Mouse (Mus musculus) testis, postnatal 10 days (tissue): ENCODE measurements around the gene Flnc.
A peak's percentile ranks its signal among the peaks of the same experiment; 100 is the strongest.

ENCODE experiments used
- DNase-seq: peaks from one replicate; pipeline ENCODE4 v3.0.0; 2021; ENCODE audit warnings: low spot score

Flnc gene

DNA sequence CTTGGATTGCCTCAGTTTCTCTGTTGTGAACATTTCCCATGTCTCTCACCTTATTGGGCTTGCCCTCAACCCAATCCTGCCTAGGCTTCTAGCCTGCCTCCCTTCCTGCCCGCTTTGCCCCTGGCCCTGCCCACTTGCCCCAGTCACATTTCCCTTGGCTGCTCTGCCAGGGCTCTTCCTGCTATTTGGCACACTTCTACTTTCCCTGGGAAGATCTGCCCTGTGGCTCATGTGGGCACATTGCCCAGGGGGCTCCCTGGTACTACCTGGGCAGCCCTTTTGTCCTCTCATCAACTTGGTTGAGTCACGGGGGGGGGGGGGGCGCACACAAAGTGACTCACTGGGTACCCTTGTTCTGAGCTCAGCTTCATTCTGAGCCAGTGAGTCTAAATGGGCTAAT lies 900 bp upstream of the Flnc start:
- no peak for DNase-seq

DNA sequence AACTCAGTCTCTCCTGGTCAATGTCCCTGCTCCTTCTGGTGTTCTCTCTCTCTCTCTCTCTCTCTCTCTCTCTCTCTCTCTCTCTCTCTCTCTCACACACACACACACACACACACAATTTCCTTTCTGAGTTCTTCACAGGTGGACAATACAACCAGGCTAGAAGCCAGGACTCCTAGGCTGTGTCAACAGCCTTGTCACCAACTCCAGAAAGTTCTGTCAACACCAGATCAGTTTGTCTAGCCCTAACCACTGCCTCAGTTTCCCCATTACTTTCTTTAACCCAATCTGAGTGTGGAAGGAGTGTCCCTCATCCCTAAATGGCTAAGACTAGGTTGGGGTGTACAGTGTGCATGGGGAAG lies 399 bp upstream of the Flnc start:
- no peak for DNase-seq

DNA sequence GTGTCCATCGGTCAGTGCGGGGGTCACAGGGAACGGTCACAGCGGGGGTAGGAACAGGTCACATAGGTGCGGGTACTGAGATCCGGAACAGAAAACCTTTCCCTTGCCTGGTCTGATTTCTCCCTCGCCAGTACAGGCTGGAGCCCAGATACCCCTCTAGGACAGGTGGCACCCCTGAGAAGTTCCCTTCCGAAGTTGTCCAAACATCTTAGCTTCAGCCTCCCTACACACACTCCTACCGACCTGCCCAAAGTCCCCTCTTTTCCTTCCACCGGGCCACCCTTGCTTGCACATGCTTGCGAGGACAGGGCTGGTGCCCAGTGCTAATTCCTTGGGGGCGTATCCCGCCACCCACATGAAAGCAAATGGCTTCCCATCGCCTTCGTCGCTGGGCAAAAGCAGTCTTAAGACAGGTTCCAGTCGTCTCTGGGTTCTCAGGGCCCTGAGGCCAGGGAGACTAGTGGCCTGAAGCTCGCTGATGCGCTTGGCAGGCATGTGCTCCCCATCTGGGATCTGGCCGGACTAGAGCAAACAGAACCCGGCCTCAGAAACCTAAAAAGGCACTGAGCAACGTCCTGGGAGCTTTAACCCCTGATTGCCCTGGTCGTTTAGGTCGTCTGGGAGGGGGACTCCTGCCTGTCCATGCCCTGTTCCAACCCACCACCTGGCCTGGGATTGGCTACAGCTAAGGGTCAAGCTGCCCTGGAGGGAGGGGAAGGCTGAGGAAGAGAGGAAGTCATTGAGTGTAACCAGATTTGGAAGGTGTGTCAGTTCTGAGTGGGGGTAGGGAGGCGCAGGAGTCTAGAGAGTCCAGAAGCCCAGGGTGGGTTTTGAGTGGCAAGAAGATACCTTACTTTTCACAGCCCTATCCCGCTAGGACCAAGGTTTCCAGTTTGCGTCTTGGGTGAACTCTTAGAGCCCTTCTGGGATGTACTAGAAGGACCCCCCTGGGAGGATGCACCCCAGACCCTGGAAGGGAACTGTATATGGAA lies 1.0 kb downstream of the Flnc start:
- no peak for DNase-seq

DNA sequence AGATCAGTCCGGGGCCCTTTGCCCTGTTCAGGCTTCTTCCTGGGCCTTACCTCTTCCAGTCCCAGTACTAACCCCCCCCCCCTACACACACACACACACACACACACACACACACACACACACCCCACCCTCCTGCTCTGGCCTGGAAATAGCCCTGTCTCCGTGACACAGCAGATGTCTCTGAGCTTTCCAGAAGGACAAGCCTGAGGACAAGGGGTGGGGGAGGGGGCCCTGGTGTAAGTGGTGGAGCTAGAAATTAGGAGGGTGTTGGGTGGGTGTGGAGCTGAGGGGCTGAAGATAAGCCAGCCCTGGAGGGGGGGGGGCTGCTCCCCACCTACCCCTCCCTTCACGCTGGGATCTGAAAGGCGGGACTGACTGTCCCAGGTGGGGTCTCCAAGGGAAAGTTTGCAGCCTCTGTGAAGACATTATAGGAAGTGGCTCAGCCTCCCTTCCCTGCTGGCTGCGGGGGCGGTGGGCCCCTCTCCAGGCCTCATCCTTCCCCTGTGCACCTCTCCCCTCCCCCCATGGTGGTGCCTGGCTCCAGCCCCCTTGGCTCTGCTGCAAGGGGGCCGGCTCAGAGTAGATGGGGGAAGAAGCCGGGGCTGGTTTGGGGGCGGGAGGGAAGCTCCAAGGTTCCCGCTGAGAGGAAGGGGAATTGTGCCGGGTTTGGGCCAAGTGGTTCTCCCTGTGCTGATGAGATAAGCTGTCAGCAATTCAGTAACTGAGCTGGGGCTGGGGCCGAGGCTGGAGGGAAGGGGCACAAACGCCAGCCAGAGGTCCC lies 2.0 kb downstream of the Flnc start:
- DNase-seq = peak; percentile 80

DNA sequence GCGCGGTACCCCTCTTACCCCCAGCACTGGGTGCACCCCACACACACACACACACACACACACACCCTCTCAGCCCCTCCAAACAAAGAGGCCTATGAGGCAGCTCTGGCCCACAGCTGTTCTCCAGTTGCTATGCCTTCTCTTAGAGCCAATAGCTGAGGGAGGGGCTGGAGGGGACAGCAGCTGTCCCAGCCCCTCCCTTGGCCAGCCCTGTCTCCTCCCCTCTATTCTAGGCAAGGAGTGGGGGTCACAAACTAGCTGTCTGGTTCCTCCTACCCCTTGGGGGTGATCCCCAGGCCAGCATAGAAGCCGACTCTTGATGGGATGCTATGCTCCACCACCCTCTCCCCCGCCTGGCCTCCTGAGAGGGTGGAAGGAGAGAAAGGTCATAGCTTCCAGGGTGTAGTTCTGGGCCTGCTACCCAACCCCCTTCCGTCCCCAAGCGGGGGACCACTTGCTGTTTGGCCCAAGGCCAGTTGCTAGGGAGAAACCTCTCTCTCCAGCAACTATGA lies 2.9 kb downstream of the Flnc start:
- peak; percentile 68 for DNase-seq

DNA sequence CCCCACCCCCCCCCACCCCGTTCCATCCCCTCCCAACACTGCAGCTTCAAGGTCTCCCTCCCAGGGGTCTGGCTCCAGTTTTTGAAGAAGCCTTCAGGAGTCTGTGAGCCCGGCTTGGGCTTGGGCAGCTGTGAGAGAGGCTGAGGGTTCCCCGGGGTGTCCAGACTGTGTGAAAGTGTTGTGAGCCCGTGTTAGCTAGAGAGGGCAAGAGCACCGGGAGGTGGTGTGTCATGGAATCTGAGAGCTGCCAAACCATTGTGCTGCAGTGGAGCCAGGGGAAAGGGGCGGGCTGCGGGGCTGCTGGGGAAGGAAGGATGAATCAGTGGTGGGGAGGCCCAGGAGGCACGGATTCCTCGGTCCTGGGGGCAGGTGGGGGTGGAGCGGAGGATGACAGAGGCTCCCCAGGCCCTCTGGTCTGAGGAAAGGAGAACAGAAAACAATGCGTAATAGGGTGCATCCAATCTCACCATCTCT lies 3.4 kb downstream of the Flnc start:
- DNase-seq = no peak

DNA sequence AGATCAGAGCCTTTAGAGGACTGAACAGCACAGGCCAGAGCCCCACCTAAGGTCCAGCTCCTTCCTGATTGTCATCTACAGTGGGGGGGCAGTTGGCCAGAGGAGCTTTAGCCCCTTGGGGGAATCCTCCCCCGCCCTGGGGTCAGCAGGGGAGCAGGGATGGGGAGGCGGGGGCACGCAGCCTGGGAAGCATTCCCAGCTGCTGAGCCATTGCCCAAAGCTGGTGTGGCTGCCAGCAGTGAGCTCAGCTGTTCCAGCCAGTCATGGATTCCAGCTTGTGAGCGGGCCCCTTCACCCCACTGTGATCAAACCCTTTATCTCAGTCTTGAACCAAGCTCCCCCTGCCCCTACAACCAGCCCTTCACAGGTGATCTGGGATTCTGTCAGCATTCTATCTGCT lies 6.2 kb downstream of the Flnc start:
- no peak for DNase-seq

DNA sequence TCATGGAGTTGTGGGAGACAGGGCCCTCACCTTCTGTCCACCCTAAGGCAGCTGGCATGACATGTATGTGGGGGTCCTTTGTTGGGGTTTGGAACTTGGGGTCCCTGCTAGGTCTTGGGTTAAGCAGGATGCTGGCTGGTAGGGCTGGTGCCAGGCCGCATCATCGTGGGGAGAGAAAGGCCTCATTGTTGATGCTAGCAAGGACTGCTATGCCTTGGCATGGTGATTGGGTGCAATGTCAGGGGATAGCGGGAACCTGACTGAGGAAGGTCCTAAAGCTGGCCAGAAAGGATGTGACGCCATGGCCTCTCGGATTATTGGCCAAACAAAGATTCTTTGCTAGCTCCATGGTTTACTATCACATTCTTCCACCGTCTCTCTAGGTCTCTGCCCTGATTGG lies 6.7 kb downstream of the Flnc start:
- no peak for DNase-seq

DNA sequence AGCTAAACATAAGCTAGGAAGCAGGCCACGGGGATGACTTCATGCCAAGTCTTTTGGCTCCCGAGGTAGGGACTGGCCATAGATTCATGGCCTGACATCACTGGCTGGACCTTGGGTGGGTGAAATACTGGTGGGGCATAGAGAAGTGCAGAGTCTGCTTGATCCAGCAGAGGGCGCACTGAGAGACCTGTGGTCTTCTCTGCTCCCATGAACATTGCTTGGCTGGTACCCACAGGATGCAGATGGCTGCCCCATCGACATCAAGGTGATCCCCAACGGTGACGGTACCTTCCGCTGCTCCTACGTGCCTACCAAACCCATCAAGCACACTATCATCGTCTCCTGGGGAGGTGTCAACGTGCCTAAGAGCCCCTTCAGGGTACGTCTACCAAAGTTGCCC lies 11.7 kb downstream of the Flnc start:
- DNase-seq = peak; percentile 77

DNA sequence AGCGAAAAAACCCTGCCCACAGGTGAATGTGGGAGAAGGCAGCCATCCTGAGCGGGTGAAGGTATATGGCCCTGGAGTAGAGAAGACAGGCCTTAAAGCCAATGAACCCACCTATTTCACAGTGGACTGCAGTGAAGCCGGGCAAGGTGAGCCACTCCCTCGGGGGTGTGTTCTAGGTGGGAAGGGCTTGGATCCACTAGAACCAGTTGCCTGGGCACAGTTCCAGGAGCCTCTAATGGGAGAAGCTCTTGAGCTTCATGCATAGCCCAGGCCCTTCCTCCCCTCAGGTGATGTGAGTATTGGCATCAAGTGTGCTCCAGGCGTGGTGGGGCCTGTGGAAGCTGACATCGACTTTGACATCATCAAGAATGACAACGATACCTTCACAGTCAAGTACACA lies 12.3 kb downstream of the Flnc start:
- no peak for DNase-seq

DNA sequence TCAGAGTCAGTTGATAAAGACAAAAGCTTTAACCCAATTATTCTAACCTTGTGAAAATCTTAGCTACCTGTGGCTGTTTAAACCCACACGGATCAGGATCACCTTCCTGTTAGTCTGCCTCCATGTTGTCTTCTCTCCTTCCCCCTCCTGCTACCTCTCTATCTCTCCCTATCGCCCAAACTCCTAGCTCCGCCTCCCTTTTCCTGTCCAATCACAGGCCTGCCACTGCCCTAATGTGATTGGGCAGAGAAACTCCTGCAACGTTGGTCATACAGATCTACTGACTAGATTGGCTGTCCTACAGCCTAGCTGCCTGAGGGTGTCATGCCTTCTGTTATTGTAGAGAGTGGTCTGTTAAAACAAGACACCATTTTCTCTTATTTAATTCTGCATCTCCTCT lies 16.8 kb downstream of the Flnc start:
- no peak for DNase-seq

DNA sequence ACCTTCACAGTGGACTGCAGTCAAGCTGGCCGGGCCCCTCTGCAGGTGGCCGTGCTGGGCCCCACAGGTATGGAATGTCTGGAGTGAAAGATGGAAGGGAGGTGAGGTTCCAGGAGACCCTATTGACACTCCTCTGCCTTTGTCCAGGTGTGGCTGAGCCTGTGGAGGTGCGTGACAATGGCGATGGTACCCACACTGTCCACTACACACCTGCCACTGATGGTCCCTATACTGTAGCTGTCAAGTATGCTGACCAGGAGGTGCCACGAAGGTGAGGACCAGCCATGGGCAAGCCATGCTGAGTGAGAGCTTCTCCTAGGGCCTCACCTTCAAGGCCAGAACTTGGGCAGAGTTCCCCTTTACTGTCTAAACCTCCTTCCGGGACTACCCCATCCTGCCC lies 17.6 kb downstream of the Flnc start:
- no peak for DNase-seq

DNA sequence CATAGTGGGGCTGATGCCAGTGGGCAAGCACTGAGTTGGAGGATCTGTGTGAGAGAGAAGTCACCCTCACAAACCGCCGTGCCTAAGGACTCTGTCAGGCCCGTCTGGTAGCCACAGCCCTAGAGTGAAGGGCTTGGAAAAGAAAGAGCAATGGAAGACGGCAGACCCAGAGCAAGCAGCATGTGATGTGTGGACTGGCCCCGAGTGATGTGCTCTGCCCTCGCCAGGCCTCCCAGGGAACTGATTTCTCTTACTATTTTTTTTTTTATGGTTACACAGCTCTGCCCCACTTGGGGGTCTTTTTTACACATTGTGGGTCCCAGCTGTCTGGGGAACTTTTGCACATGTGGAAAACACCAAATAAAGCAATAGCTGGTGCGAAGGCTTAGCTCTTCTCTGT lies 28.4 kb downstream of the Flnc start:
- DNase-seq = no peak

DNA sequence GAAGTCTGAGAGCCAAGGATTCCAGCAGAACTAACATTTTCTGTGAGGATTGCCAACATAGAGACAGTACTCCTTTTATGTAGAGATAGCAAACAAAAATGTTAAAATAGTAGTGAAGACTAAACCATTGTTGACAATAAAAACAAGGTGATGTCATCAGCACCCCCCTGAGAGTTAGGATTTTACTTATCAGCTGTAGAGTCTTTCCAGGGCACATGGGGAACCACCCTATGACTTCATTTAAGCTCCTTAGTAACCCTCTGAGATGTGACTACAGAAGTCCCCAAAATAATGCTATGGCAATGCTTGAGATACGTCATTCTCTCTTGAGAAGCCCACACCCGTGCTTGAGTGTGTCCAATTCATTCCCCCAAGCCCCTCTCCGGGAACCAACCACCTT lies 30.3 kb downstream of the Flnc start:
- DNase-seq = no peak

DNA sequence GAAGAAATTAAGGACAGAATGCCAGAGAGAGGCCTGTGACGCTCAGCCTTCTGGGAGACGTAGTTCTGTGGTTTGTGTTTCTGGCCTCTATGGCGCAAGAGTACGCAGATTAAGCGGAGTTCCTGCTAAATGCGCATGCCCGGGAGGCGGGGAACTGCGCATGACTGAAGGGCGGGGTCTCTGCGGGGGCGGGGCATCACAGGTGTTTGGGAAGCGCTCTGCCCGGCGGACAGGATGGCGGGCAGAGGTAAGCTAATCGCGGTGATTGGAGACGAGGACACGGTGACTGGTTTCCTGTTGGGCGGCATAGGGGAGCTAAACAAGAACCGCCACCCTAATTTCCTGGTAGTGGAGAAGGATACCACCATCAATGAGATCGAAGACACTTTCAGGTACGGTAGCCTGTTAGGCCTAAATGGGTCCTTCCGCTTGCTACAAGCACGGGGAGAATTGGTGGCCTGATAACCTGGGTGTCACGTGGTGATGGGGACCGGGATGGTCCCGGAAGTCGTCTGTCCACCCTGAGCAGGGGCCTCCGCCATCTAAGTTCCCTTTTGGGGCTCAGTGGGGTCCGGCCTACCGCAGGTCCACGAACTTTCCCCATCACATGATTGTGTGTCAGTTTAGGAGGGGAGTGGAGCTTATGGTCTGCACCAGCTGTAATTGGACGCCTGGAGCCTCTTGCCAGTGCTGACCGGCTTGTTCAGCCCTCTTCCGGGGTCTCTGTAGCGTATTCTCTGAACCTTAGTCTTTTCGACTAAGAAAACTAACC lies 34.7 kb downstream of the Flnc start, which contains the start of gene Atp6v1f:
TSS of gene Atp6v1f (plus strand) at position 136 of the 772 bp plus-strand sequence.
- peak; percentile 97 for DNase-seq

DNA sequence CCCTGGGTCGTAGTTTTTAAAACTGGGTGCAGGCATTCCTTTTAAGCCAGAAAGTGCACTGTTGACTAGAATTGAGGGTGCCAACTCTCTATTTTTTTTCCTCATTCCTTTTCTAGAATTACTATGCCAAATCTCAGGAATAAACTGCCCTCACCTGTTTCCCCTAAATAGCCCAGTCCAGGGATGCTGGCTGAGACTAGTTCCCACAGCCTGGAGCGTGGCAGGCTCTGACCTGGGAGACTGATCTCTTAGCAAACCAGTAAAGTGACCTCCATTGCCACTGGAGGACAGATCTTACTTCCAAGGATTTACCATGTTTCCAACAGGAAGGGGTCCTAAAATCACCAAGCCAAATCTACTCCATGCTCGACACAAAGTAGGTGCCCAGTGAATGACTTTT lies 35.8 kb downstream of the Flnc start:
- DNase-seq = no peak

DNA sequence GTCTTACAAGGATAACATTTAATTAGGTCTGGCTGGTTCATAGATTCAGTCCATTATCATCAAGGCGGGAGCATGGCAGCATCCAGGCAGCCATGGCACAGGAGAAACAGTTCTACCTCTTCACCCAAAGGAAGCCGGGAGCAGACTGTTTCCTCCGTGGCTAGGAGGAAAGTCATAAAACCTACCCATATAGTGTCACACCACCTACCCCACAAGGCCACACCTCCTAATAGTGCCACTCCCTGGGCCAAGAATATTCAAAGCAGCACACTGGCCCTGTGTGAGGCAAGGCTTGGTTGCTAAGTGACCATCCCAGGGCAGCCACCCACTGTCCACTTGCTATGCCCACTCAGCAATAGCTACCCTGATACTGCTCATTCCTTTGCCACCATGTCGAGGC lies 38.1 kb downstream of the Flnc start, which contains the start of gene Atp6v1fnb:
TSS of gene Atp6v1fnb (plus strand) at position 301 of the 400 bp plus-strand sequence.
- no peak for DNase-seq

DNA sequence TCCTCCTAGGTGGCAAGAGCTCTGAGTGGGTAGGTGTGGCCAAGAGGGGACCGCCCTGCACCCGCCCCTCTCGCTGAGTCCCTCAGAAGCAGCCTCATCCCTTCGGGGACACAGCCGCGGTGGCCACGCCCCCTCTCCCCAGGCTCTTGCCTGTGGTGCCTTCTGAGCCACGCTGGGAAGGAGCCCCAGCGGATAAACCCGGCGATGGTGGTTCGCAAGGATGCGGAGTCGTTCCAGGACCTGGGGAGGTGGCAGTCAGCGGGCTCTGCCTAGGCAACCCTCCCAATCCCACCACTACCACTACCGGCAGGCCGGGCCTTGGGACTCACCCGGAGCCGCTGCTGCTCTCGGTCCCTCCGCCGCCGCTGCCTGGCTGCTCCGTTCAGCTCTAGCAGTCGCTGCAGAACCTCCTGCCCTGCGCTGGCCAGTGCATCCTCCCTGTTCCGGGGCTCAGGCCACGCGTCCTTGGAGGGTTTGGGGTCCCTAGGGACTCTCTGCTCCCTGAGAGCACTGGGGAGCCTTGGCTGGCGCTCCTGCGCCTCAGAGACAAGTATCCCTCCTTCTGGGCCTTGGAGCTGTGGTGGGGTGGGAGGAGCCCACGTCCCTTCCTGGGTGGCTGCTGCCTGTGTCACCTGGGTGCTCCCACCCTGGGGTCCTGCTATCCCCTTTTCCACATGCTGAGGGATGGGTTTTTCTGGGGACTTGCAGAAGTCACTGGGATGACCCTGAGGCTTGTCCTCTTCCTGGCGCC lies 41.1 kb downstream of the Flnc start:
- peak; percentile 87 for DNase-seq

DNA sequence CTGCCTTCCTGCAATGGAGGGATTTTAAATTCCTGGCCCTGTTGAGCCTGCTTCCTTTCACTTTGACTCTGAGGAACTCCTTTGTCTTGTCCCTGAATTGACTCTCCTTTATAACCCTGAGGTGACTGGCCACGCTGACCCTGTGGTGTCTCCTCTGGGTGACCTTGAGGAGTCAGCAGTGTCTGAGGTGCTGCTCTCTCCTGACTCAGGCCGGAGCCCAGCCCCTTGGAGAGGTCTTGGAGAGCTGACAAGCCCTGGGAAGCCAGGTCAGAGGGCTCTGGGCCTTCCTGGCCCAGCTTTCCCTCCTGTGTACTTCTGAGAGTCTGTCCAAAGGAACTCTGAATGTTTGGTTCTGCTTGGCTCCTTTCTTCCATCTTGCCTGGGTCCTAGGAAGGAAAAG lies 41.7 kb downstream of the Flnc start:
- no peak for DNase-seq

DNA sequence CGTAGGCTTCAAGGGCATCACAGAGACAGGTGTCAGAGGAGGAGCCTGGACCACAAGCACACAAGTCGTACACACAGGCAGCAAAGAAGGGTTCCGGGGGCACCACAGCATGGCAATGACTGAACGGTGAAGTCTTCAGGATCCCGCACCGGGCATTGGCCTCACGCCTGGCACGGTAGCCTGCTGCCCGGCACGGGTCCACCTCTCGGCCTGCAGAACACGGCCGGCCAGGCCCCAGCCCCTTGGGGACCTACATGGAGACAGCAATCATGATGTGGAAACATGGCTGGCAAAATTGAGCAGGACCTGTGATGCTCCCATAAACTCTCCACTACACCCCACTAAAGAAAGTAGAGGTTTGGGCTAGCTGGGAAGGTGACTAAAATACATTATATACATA lies 49.6 kb downstream of the Flnc start:
- no peak for DNase-seq
